Comparison of ENCODE assay signal across 8 mouse cellular contexts in the genomic region with DNA sequence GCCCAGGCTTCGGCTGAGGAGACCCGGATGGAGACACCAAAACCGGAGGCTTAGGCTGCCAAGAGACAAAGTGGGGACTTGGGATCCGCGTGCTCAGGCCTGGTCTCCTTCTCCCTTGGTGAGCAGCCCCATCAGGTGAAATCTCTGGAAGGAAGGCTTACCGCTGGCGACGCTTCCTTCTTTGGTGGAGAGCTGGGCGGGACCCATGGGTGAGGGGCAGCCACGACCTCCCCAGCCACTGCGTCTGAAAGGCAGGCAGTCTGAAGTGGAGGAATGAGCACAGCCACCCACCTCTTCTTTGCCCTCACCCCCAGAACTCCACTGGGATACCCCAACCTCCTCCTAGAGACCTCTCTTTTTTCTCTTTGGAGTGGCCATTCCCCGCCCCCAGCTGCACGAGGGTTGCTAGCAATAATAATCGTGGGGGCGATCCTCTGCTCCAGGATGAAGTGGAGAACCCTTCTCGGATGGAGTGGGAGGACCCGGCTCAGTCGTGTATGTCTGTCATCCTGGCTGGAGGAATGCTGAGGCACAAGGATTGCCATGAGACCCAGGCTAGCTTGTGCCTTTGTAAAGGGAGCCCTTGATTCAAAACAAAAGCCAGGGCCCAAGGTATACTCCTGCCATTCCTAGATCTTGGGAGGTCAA. TPM values are rescaled to one million over a fixed set of nuclear protein-coding genes. Genes with fewer than 3 reads are reported as not detected.
A peak's percentile ranks its signal among the peaks of the same experiment; 100 is the strongest.
DNase-seq lines count a peak whose midpoint lies in the region; ATAC-seq and TF ChIP-seq lines count a peak whose summit lies in the region.

No protein-coding gene starts in this region.

- no peaks in the 10 kb centered on the region for H3K9me3 ChIP-seq in heart, embryonic 16.5 days (replicated peaks; ENCODE audit: control insufficient read depth, low read length)
- H3K9me3 ChIP-seq in ES-E14 (ENCODE audit: control insufficient read depth, insufficient read depth, low read depth, low read length): no peaks in the 10 kb centered on the region
- H3K9me3 ChIP-seq in embryonic facial prominence, embryonic 14.5 days (ENCODE audit: control insufficient read depth, low read length): no peaks in the 10 kb centered on the region
- H3K9me3 ChIP-seq in limb, embryonic 15.5 days: no peaks in the 10 kb centered on the region

- peaks cover 4% of the 10 kb centered on the region; the same call in 1 of the 2 replicates for H3K36me3 ChIP-seq in heart, embryonic 16.5 days (ENCODE audit: control insufficient read depth, insufficient read depth)
- H3K36me3 ChIP-seq in ES-E14 (ENCODE audit: control insufficient read depth, insufficient read depth, low read length, poor library complexity, severe bottlenecking): peaks cover 13% of the 10 kb centered on the region
- H3K36me3 ChIP-seq in embryonic facial prominence, embryonic 14.5 days (ENCODE audit: control insufficient read depth, insufficient read depth, low read length): peaks cover 11% of the 10 kb centered on the region
- peaks cover 13% of the 10 kb centered on the region for H3K36me3 ChIP-seq in limb, embryonic 15.5 days

- peak overlapping the region; percentile 57 for H3K4me2 ChIP-seq in heart, embryonic 16.5 days (ENCODE audit: low read depth, low read length)
- H3K4me2 ChIP-seq in embryonic facial prominence, embryonic 14.5 days (ENCODE audit: low read depth, low read length): peak overlapping the region; percentile 97
- H3K4me2 ChIP-seq in limb, embryonic 15.5 days: peak overlapping the region; percentile 20; the same call in 1 of the 2 replicates

- in situ Hi-C loops in ES-E14 (cut with MboI; ENCODE audit: low sequenced_read_pairs in 2 of 2, unreplicated experiment in 2 of 2): no loop called here

- no peak for ATAC-seq in heart, embryonic 16.5 days (replicated peaks; ENCODE audit: extremely low read depth, insufficient read depth, low FRiP score)
- no peak for ATAC-seq in embryonic facial prominence, embryonic 14.5 days (ENCODE audit: low read depth)
- no peak for ATAC-seq in limb, embryonic 15.5 days (ENCODE audit: insufficient number of reproducible peaks, low FRiP score, low TSS enrichment, low read depth)

- 0 out of 2 replicates have a peak overlapping the region, but pooled peaks have one; percentile 20 for H3K27ac ChIP-seq in heart, embryonic 16.5 days (ENCODE audit: low read length)
- H3K27ac ChIP-seq in ES-E14 (ENCODE audit: insufficient read depth, low read depth, low read length, poor library complexity, severe bottlenecking): no peak overlapping the region
- no peak overlapping the region for H3K27ac ChIP-seq in embryonic facial prominence, embryonic 14.5 days (replicated peaks; ENCODE audit: low read depth, low read length)
- H3K27ac ChIP-seq in limb, embryonic 15.5 days: no peak overlapping the region

- H3K27me3 ChIP-seq in heart, embryonic 16.5 days (ENCODE audit: control insufficient read depth, insufficient read depth, low read length): peaks cover 4% of the 10 kb centered on the region; the same call in 1 of the 2 replicates
- H3K27me3 ChIP-seq in embryonic facial prominence, embryonic 14.5 days (replicated peaks; ENCODE audit: control insufficient read depth, insufficient read depth, low read length): peaks cover 21% of the 10 kb centered on the region
- peaks cover 38% of the 10 kb centered on the region for H3K27me3 ChIP-seq in limb, embryonic 15.5 days

- H3K9ac ChIP-seq in heart, embryonic 16.5 days (ENCODE audit: low read length): peak overlapping the region; percentile 67
- peak overlapping the region; percentile 34; the same call in 1 of the 2 replicates for H3K9ac ChIP-seq in ES-E14 (ENCODE audit: insufficient read depth, low read depth, low read length, poor library complexity, severe bottlenecking)
- H3K9ac ChIP-seq in embryonic facial prominence, embryonic 14.5 days (ENCODE audit: low read depth, low read length): peak overlapping the region; percentile 71
- 0 out of 2 replicates have a peak overlapping the region, but pooled peaks have one; percentile 14 for H3K9ac ChIP-seq in limb, embryonic 15.5 days

- H3K4me1 ChIP-seq in heart, embryonic 16.5 days (ENCODE audit: control insufficient read depth, insufficient read depth, low read length): peaks cover 50% of the 10 kb centered on the region
- H3K4me1 ChIP-seq in ES-E14 (ENCODE audit: control insufficient read depth in 2 of 2, insufficient read depth in 2 of 2, low read length in 2 of 2, poor library complexity in 1 of 2): peaks cover 10 to 17% of the 10 kb centered on the region in 2 experiments; a peak in 3 of 4 replicates
- H3K4me1 ChIP-seq in embryonic facial prominence, embryonic 14.5 days (ENCODE audit: control insufficient read depth, insufficient read depth, low read length): peaks cover 15% of the 10 kb centered on the region
- H3K4me1 ChIP-seq in limb, embryonic 15.5 days: peaks cover 55% of the 10 kb centered on the region

- intact Hi-C loops in heart, postnatal 36 days (cut with DNase I): no loop called here

- 8% methylated on average over 18 of the region's 18 CpGs for WGBS in heart, embryonic 16.5 days
- 9% methylated on average over 17 of the region's 18 CpGs for WGBS in embryonic facial prominence, embryonic 14.5 days
- 10% methylated on average over 18 of the region's 18 CpGs for WGBS in limb, embryonic 15.5 days

- no peak for DNase-seq in heart, postnatal 36 days
- no peak for DNase-seq in ES-E14 (ENCODE audit: low read depth, low spot score)
- no peak for DNase-seq in embryonic facial prominence, embryonic 14.5 days (ENCODE audit: low spot score)
- no peak for DNase-seq in urinary bladder, postnatal 14 days (ENCODE audit: low spot score)
- no peak for DNase-seq in layer of hippocampus, postnatal 10 days (ENCODE audit: low spot score in 2 of 2)
- no peak for DNase-seq in spleen, postnatal 10 days (ENCODE audit: low spot score in 2 of 2)

- peak overlapping the region; percentile 29 for H3K4me3 ChIP-seq in heart, embryonic 16.5 days (ENCODE audit: low read length)
- H3K4me3 ChIP-seq in ES-E14 (ENCODE audit: insufficient read depth in 1 of 2, low read depth in 1 of 2, low read length in 2 of 2, poor library complexity in 1 of 2, severe bottlenecking in 1 of 2): peak overlapping the region; percentile 34 to 48; a peak in 3 of 4 replicates
- peak overlapping the region; percentile 22; the same call in 1 of the 2 replicates for H3K4me3 ChIP-seq in embryonic facial prominence, embryonic 14.5 days (ENCODE audit: low read depth, low read length)
- peak overlapping the region; percentile 16 for H3K4me3 ChIP-seq in limb, embryonic 15.5 days

TF ChIP-seq in ES-E14, 5 proteins besides CTCF, POLR2A, EP300 and RAD21:
- no peak for TF ChIP-seq ZNF384 (IDR thresholded peaks at IDR 0.05; ENCODE audit: low read depth, low read length)
- no peak for TF ChIP-seq CHD2 (IDR thresholded peaks at IDR 0.05; ENCODE audit: low read depth, low read length)
- no peak for TF ChIP-seq ZC3H11A (IDR thresholded peaks at IDR 0.05; ENCODE audit: borderline replicate concordance, low read depth, low read length)
- no peak for TF ChIP-seq HCFC1 (IDR thresholded peaks at IDR 0.05; ENCODE audit: borderline replicate concordance, insufficient read depth, low read length)
- TF ChIP-seq MAFK (IDR thresholded peaks at IDR 0.05; ENCODE audit: insufficient read depth, low read depth, low read length): no peak

RNA-seq across cellular contexts. Expression of a gene that starts 4.1 kb away (rescaled TPM):
- 0.13 and 0.29 TPM in 2 replicates for polyA plus RNA-seq in heart, embryonic 16.5 days (2015; fragmentation: Nextera tagmentation; extraction: Ambion mirVana)
- total RNA-seq in heart, postnatal 36 days (2021): under 1 TPM; 0.22 to 0.53 TPM
- 1.0 and 1.9 TPM in 2 replicates for total RNA-seq in ES-E14 (2012; rRNA removed)
- 0.13 TPM in 1 of 2 replicates, not detected in the other for polyA plus RNA-seq in embryonic facial prominence, embryonic 14.5 days (2014; fragmentation: Nextera tagmentation; extraction: Ambion mirVana)
- polyA plus RNA-seq in limb, embryonic 15.5 days (2015; fragmentation: Nextera tagmentation; extraction: Ambion mirVana): not detected in 2 replicates
- total RNA-seq in layer of hippocampus, postnatal 10 days (2021): 1 to 10 TPM; 2.1 to 2.5 TPM

RNA-seq across cellular contexts. Expression of a gene that starts 4.2 kb away (rescaled TPM):
- polyA plus RNA-seq in heart, embryonic 16.5 days (2015; fragmentation: Nextera tagmentation; extraction: Ambion mirVana): 5.6 and 6.7 TPM in 2 replicates
- under 1 TPM in 1 of 2 experiments, not detected in 1; 0.46 TPM for total RNA-seq in heart, postnatal 36 days (2021)
- 0.67 and 1.0 TPM in 2 replicates for total RNA-seq in ES-E14 (2012; rRNA removed)
- 13.0 and 20.3 TPM in 2 replicates for polyA plus RNA-seq in embryonic facial prominence, embryonic 14.5 days (2014; fragmentation: Nextera tagmentation; extraction: Ambion mirVana)
- 7.5 and 26.8 TPM in 2 replicates for polyA plus RNA-seq in limb, embryonic 15.5 days (2015; fragmentation: Nextera tagmentation; extraction: Ambion mirVana)
- total RNA-seq in layer of hippocampus, postnatal 10 days (2021): 1 to 10 TPM; 1.4 TPM

RNA-seq across cellular contexts. Expression of a gene that starts 10.7 kb away (rescaled TPM):
- 79.4 and 83.3 TPM in 2 replicates for polyA plus RNA-seq in heart, embryonic 16.5 days (2015; fragmentation: Nextera tagmentation; extraction: Ambion mirVana)
- 10 to 100 TPM; 29.3 to 31.3 TPM for total RNA-seq in heart, postnatal 36 days (2021)
- 77.2 and 87.1 TPM in 2 replicates for total RNA-seq in ES-E14 (2012; rRNA removed)
- polyA plus RNA-seq in embryonic facial prominence, embryonic 14.5 days (2014; fragmentation: Nextera tagmentation; extraction: Ambion mirVana): 102 and 111 TPM in 2 replicates
- 119 and 124 TPM in 2 replicates for polyA plus RNA-seq in limb, embryonic 15.5 days (2015; fragmentation: Nextera tagmentation; extraction: Ambion mirVana)
- 10 to 100 TPM; 61.9 to 72.8 TPM for total RNA-seq in layer of hippocampus, postnatal 10 days (2021)

RNA-seq across cellular contexts. Expression of a gene that starts 11.1 kb away (rescaled TPM):
- 42.3 and 47.7 TPM in 2 replicates for polyA plus RNA-seq in heart, embryonic 16.5 days (2015; fragmentation: Nextera tagmentation; extraction: Ambion mirVana)
- 10 to 100 TPM; 29.5 to 29.7 TPM for total RNA-seq in heart, postnatal 36 days (2021)
- 31.4 and 39.6 TPM in 2 replicates for total RNA-seq in ES-E14 (2012; rRNA removed)
- 69.6 TPM in 2 replicates for polyA plus RNA-seq in embryonic facial prominence, embryonic 14.5 days (2014; fragmentation: Nextera tagmentation; extraction: Ambion mirVana)
- polyA plus RNA-seq in limb, embryonic 15.5 days (2015; fragmentation: Nextera tagmentation; extraction: Ambion mirVana): 59.0 and 71.7 TPM in 2 replicates
- total RNA-seq in layer of hippocampus, postnatal 10 days (2021): 10 to 100 TPM; 42.9 to 45.3 TPM

RNA-seq across cellular contexts. Expression of a gene that starts 17.3 kb away (rescaled TPM):
- polyA plus RNA-seq in heart, embryonic 16.5 days (2015; fragmentation: Nextera tagmentation; extraction: Ambion mirVana): 2,111 and 2,265 TPM in 2 replicates
- total RNA-seq in heart, postnatal 36 days (2021): 100 to 1,000 TPM; 850 to 884 TPM
- 823 and 1,116 TPM in 2 replicates for total RNA-seq in ES-E14 (2012; rRNA removed)
- polyA plus RNA-seq in embryonic facial prominence, embryonic 14.5 days (2014; fragmentation: Nextera tagmentation; extraction: Ambion mirVana): 1,606 and 1,697 TPM in 2 replicates
- 1,708 and 1,872 TPM in 2 replicates for polyA plus RNA-seq in limb, embryonic 15.5 days (2015; fragmentation: Nextera tagmentation; extraction: Ambion mirVana)
- total RNA-seq in layer of hippocampus, postnatal 10 days (2021): 100 to 1,000 TPM; 399 to 419 TPM

Comparison
In these comparisons a context has a peak if more than half of its experiments do, and no peak if none do; other contexts are left out.
1. H3K4me2 ChIP-seq: peak in every context shown above with its lines; median percentile 97 in embryonic facial prominence, embryonic 14.5 days; 57 in heart, embryonic 16.5 days; 20 in limb, embryonic 15.5 days.
2. H3K9ac ChIP-seq: peak in every context shown above with its lines; median percentile 71 in embryonic facial prominence, embryonic 14.5 days; 67 in heart, embryonic 16.5 days; 34 in ES-E14; 14 in limb, embryonic 15.5 days.